Mouse (Mus musculus): ENCODE data around the gene Ccdc170. TPM values are rescaled to one million over a fixed set of nuclear protein-coding genes. Genes with fewer than 3 reads are reported as not detected.

The Ccdc170 gene
- polyA plus RNA-seq, 1 experiment from 2014 or later: not detected

DNA sequence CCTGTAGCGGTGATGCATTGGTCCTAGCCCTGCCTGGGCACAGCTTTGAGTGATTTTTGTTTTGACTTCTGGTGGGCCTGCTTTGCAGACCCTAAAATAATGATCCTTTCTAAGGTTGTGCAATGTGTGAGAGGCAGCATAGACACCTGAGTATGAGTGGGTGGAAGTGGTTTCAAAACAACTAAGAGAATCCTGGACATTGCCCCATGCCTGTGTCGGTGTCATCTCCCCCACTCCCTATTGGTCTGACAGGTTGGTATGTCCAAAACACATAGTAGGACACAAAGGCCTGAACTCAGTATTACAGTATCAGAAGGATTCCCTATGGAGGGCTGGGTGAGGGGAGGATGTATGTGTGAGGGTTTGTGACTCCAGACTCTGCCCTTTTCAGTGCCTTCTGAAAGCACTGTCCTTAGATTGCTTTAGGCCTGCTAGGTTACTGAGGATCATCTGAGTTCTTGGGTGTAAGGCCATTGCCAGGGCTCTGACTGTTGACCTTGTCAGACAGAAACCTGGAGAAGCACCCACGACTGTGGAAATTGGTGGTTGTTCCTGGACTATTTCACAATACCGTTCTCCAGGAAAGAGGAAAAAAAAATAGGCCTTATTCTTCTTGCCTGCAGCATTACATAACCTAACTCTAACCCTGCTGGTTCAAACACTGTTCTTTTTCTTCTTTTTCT, 122.4 kb downstream of the Ccdc170 start:
- peak; percentile 97 for ATAC-seq
- Histone ChIP-seq H3K9me3 (ENCODE audit: low read length) (0 out of 2 replicates have a peak, but pooled peaks cover 2% of the 10 kb centered on the region), H3K4me2 (ENCODE audit: low read depth, low read length) (no peak overlapping the region), H3K27ac (ENCODE audit: low read depth) (peak overlapping the region; percentile 81), H3K4me1 (ENCODE audit: insufficient read depth) (0 out of 2 replicates have a peak, but pooled peaks cover 4% of the 10 kb centered on the region), H3K4me3 (ENCODE audit: low read depth, low read length) (no peak overlapping the region), H3K36me3 (replicated peaks; ENCODE audit: insufficient read depth, low read length) (no peaks in the 10 kb centered on the region), H3K27me3 (ENCODE audit: insufficient read depth, low read length) (no peaks in the 10 kb centered on the region), H3K9ac (replicated peaks) (no peak overlapping the region)
- 52% methylated on average over 4 of the region's 4 CpGs for WGBS (ENCODE audit: insufficient replicate concordance)
- TF ChIP-seq EP300 (IDR thresholded peaks at IDR 0.05; ENCODE audit: low read depth): peak; percentile 26
- TF ChIP-seq CTCF (IDR thresholded peaks at IDR 0.05; ENCODE audit: low read depth): no peak
- DNase-seq: peak; percentile 13

GRCm38 (mm10) chr10:4610234-4610633, 127.9 kb downstream of the Ccdc170 start:
- WGBS (ENCODE audit: insufficient replicate concordance): 70% methylated on average over 2 of the region's 2 CpGs

GRCm38 (mm10) chr10:4611386-4612155, 129.3 kb downstream of the Ccdc170 start, which contains the start of gene Esr1:
Gene Esr1 (plus strand): TSS chr10:4611593.
- H3K4me2 ChIP-seq (ENCODE audit: low read depth, low read length): peak within 1 kb of the TSS; percentile 73
- no peaks in the 10 kb centered on the region for H3K9me3 ChIP-seq (ENCODE audit: low read length)
- H3K27me3 ChIP-seq (ENCODE audit: insufficient read depth, low read length): no peaks in the 10 kb centered on the region
- 24% methylated on average over 13 of the region's 13 CpGs for WGBS (ENCODE audit: insufficient replicate concordance)
- H3K4me1 ChIP-seq (ENCODE audit: insufficient read depth): 0 out of 2 replicates have a peak, but pooled peaks cover 2% of the 10 kb centered on the region
- TF ChIP-seq EP300 (IDR thresholded peaks at IDR 0.05; ENCODE audit: low read depth) (no peak), CTCF (IDR thresholded peaks at IDR 0.05; ENCODE audit: low read depth) (peak; percentile 35)
- DNase-seq (peak; percentile 13), ATAC-seq (0 out of 2 replicates have a peak, but pooled peaks have one; percentile 43)
- H3K36me3 ChIP-seq (replicated peaks; ENCODE audit: insufficient read depth, low read length): no peaks in the 10 kb centered on the region
- peak within 1 kb of the TSS; percentile 44 for H3K9ac ChIP-seq (replicated peaks)
- H3K27ac ChIP-seq (ENCODE audit: low read depth): peak within 1 kb of the TSS; percentile 58
- peak within 1 kb of the TSS; percentile 45 for H3K4me3 ChIP-seq (ENCODE audit: low read depth, low read length)

More at GRCm38 (mm10) chr10:4610234-4610633, 127.9 kb downstream of the Ccdc170 start:
- H3K27ac ChIP-seq (ENCODE audit: low read depth): no peak overlapping the region
- no peaks in the 10 kb centered on the region for H3K9me3 ChIP-seq (ENCODE audit: low read length)
- no peak overlapping the region for H3K9ac ChIP-seq (replicated peaks)
- no peaks in the 10 kb centered on the region for H3K36me3 ChIP-seq (replicated peaks; ENCODE audit: insufficient read depth, low read length)
- H3K4me2 ChIP-seq (ENCODE audit: low read depth, low read length): no peak overlapping the region
- H3K4me1 ChIP-seq (ENCODE audit: insufficient read depth): 0 out of 2 replicates have a peak, but pooled peaks cover 7% of the 10 kb centered on the region
- no peak for DNase-seq
- no peak for ATAC-seq
- no peaks in the 10 kb centered on the region for H3K27me3 ChIP-seq (ENCODE audit: insufficient read depth, low read length)
- TF ChIP-seq EP300 (IDR thresholded peaks at IDR 0.05; ENCODE audit: low read depth) (no peak), CTCF (IDR thresholded peaks at IDR 0.05; ENCODE audit: low read depth) (no peak)
- H3K4me3 ChIP-seq (ENCODE audit: low read depth, low read length): no peak overlapping the region

Other genes with a start within 250 kb of the Ccdc170 start
- gene Akap12, start 216.1 kb upstream of the Ccdc170 start, polyA plus RNA-seq (2015; fragmentation: Nextera tagmentation; extraction: Ambion mirVana): 3.4 and 3.9 TPM in 2 replicates
- gene Zbtb2, start 94.4 kb upstream of the Ccdc170 start, polyA plus RNA-seq (2015; fragmentation: Nextera tagmentation; extraction: Ambion mirVana): 3.1 TPM in 2 replicates
- gene Rmnd1, start 50.1 kb upstream of the Ccdc170 start, polyA plus RNA-seq (2015; fragmentation: Nextera tagmentation; extraction: Ambion mirVana): 15.6 and 16.6 TPM in 2 replicates
- gene Armt1, start 50.0 kb upstream of the Ccdc170 start, polyA plus RNA-seq (2015; fragmentation: Nextera tagmentation; extraction: Ambion mirVana): 12.3 and 13.6 TPM in 2 replicates
- 1.0 and 1.4 TPM in 2 replicates for gene Esr1, start 129.1 kb downstream of the Ccdc170 start, polyA plus RNA-seq (2015; fragmentation: Nextera tagmentation; extraction: Ambion mirVana)